Mouse (Mus musculus): ENCODE measurements around the gene Ndc1.
"Not testable (repeated sequence)": the region's sequence is repeated elsewhere in the genome, so short reads cannot be mapped to it uniquely, and the experiment has no call there.

Ndc1 gene

DNA sequence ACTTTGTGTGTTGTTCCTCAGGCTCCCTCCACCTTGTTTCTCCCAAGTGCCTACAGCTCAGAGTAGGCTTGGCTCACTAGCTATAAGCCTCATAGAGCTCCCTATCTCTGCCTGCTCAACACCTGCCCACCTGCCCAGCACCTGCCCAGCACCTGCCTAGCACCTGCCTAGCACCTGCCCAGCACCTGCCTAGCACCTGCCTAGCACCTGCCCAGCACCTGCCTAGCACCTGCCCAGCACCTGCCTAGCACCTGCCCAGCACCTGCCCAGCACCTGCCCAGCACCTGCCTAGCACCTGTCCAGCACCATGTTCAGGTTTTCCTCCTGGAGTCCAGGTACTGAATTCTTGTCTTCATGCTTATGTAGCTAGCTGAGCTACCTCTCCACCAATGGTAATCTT lies 1.2 kb upstream of the Ndc1 start:
- DNase-seq: not testable (repeated sequence)

DNA sequence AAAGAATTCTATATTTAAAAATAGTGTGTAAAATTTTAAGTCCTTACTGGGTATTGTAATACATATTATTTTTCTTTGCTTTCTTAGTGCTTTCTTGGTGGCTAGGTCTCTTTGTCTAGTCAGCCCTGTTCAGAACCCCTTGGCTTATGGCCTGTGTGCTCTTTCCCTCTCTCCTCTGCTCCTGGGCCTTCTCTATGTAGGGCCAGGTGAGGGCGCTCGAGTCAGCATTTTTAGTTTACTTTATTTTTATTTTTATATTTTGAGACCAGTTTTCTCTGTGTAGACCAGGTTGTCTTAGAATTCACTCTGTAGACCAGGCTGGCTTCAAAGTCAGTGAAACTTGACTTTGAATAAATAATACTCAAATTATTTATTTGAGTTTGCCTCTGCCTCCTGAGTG lies 4.7 kb downstream of the Ndc1 start:
- no peak for DNase-seq

DNA sequence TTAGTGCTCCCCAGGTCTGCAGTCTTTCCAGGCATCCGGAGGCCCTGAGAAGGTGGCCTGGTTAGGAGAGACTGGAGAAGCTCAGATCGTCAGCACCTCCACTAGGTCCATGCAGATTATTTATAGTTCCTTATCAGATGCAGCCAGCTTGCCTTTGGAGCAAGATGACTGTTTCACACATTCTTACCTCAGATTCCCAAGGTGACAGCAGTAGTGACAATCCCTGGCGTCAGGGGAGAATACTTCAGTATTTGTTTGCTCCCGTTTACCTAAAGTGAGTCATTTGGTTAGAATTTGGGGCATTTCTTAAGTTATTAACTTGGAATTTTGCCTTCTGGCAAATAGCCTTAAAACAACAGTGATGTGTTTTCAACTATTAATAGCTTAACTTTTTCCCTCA lies 7.1 kb downstream of the Ndc1 start:
- DNase-seq: no peak

DNA sequence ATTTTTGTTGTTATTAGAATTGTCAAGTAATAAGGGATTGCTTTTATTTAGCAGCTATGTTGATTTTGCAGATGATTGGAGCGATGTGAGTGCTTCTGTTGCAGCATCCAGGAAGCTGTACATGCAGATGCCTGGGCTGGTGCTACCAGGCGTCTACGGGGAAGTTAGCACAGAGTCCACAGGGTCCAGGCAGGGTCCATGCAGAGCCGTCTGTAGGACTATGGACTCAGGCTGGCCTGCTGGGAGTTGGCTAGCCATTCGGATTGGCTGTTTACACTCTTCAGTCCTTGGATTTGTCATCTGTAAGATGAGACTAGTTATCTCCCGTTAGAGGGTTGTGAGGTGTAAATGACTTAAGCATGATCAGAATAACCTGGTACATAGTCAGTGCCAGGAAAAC lies 11.4 kb downstream of the Ndc1 start:
- no peak for DNase-seq

DNA sequence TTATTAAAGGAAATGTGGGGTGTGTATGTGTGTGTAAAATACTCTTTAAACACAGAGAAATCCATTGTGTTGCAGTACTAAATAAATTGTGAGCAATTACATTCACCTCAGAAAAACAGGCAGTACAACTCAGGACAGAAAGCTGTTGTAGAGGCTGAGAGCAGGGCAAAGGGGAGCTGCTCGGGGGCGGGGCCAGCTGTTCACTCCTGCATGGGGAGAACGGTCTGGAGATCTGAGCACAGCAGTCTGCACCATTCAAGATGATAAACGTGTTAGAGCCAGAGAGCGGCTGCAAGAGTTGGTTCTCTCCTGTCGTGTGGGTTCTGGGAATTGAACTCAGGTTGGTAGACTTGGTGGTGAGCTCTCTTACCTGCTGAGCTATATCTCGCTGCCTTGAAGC lies 13.3 kb downstream of the Ndc1 start:
- no peak for DNase-seq

DNA sequence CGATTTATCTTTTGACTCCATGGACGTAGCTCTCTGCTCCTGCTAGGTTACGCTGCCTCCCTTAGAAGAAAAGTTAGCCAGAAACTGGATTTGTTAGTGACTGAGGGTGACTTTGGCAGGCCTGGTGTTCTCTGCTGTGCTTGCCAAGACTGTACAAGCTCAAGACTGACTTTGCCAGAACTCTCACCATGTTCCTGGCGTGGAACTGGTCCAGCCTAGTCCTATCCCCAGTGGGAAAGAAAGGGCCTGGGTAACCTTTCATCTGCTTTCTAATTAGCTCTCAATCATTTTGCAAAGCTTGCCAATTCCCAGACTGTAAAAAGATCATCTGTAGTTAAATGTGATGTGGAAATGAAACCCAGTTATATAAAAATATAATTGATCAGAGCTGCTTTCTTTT lies 19.5 kb downstream of the Ndc1 start:
- DNase-seq: peak; percentile 31

DNA sequence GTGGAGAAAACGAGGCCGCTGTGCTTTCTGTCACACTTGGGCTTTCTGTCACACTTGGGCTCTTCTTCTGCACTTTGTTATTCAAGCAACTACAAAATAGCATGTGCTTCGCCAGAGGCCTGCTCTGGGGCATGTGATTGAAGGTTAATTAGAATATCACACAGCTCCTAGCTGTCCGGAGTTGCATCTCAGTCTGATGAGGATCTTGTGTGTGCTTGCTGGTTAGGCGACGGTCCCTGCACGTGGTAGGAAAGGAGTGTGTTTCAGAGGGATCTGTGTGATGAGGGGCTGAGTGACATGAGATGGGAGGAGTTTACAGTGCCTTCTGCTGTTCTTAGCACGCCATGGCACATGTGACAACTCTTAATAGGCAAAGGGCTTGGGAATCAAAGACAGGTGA lies 19.9 kb downstream of the Ndc1 start:
- DNase-seq: no peak

DNA sequence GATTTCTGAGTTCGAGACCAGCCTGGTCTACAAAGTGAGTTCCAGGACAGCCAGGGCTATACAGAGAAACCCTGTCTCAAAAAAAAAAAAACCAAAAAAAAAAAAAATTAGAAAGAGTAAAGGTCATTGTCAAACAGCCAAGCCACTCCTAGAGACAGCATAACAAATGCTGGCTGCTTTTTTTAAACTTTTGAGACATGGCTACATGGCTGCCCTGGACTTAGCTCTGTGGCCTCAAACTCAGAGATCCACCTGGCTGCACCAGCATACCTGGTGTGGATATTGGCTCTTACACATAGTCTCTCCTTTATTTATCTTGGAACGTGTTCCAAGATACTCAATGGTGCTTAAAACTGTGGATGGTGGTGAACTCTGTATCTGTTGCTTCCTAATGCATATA lies 20.7 kb downstream of the Ndc1 start:
- no peak for DNase-seq

DNA sequence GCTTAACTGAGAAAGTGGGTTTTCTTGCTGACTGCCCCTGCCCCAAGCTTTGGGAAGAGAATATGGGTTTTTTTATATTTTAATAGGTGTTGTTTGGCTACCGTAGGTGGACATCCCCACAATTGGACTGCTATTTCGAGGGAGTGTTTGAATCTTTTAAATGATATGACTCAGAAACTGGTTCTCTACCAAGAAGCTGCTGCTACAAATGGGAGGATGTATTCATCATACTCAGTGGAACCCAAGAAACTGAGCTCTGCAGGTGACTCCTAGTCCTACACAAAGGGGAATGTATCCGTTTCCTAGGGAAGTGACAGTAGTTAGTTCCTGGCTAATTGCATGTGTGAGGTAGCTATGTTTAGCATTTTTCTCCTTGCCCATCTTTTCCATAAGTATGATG lies 21.8 kb downstream of the Ndc1 start:
- no peak for DNase-seq

DNA sequence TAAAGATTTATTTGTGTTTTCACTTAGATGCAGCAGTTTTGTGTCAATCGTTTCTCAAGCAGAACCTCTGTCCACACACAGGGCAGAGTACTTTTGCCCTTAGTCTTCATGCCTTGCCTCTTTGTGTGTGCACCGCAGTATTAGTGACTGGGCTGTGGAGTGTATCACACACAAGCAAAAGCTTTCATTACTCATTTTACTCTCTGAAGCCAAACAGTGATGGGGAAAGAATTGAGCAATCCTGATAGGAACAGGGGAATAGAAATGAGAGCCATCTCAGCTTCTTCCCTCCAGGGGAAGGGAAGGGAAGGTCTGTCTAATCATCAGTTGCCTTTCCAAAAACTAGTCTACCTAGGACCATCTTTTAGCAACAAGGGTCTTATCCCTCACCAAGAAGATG lies 26.2 kb downstream of the Ndc1 start:
- DNase-seq: no peak

DNA sequence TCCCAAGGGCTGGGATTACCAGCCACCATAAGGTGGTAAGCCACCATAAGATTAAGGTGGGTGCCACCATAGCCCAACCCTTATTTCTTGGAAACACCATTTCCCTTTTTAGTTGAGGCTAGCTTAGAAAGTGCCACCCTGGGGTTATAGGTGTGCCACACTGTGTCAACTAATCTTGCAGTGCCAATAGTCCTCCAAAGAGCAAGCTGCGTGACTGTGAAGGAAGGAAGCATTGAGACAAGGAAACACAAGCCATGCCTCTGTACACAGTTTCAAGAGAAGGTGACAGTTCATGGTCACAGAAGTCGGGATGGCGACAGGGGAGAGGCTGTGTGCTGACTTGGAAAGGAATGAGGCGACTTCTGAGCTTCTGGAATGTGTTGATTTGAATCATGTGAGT lies 52.6 kb downstream of the Ndc1 start:
- no peak for DNase-seq

DNA sequence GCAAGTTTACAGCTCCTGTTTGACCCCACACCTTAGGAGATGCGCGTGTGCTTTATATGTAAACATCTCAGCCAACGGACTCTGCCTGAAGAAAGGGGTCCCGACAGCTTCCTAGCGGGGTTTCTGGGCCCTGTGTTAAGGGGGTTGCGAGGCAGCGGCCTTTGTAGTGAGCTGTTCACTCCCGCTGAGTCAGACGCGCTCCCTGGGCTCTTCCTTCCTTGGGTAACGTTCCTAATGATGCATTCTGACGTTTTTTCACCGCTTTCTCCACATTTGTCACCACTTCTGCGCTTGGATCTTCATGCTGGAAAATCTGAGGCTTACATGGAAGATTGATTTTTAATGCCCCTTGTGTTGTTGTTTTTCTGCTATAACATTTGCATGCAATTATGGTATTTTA lies 54.1 kb downstream of the Ndc1 start:
- no peak for DNase-seq

DNA sequence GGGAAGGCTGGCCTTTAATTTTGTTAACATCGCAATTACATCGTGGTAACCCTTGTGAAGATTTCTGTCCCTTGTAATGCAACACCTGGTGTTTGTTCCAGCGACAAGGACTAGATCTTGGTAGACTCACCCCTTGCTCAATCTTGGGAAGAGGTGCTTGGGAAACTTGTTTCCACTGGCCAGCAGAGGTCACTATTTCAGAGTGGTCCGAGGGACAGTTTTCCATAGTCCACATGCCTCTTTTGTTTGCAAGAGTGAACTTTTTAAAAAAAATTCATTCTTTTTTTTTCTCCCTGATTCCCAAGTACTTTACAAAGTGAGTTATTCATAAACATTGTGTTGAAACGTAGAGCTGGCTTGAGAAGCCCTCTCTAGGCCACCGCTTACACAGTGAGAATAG lies 54.6 kb downstream of the Ndc1 start:
- peak; percentile 57 for DNase-seq

DNA sequence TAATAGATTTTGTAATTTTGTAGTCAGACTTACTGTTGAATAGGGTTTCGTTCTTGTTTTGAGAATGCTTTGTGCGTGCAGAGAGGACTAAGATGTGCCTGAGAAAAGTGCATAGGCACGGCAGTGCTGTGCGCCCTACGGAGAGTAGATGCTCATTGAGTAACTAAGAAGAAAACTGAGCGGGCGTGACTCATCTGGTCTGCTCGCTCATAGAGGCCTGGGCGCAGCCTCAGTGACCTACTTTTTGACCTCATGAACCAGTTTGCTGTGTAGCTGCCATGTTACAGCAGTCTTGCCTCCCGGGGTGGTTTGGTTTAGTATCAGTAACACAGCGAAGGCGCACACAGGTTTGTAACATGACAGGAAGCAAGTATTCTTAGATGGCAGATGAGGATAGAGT lies 58.0 kb downstream of the Ndc1 start:
- no peak for DNase-seq

DNA sequence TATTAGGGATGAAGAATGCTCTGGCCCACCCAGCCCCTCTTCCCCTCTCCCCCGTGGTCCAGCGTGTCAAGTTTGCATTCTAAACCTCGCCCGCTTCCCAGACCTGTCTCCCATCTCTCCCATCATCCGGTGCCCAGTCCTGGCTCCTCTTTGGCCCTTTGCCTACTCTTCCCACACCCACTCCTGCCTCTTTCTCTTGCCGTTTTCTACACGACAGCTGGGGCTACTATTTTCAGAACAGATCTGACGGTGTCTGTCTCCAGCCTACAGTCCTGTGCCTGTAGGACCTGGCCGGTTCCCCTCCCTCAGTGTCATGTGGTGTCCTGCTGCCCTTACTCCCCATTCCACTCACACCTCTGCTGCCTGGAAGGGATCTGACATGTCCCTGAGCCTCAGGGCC lies 59.0 kb downstream of the Ndc1 start:
- no peak for DNase-seq

DNA sequence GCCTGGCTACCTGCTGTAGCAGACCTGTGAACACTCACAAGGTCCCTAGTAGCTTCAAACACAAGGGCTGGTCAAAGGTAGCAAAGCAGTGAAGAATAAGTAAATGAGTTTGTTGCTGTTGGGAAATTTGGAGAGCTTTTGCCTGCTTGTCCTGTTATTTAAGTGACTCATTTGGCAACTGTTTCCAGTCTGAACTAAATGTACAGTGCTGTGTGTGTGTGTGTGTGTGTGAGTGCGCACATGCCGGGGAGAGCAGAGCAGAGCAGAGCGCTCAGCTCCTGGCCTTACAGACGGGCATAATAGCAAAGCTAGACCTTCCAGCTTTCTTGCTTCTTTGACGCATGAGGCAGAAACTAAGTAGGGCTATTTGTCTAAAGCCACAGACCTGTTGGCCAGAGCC lies 65.1 kb downstream of the Ndc1 start:
- peak; percentile 33 for DNase-seq

DNA sequence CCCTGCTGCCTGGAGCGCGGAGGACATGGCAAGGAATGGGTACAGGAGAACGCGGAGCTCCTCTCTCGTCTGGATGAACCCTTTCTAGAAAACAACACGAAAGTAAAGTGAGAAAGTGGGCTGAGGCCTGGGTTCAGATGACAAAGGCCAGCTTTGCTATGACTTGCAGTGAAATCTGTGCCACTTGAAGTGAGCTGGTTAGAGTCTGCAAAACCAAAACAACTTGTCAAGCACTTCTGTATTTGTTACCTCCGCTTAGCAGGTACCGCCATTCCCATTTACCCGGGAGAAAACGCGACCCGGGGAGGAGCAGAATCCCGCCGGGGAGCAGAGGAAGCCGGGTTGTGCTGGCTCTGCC lies 66.4 kb downstream of the Ndc1 start:
- DNase-seq: no peak

DNA sequence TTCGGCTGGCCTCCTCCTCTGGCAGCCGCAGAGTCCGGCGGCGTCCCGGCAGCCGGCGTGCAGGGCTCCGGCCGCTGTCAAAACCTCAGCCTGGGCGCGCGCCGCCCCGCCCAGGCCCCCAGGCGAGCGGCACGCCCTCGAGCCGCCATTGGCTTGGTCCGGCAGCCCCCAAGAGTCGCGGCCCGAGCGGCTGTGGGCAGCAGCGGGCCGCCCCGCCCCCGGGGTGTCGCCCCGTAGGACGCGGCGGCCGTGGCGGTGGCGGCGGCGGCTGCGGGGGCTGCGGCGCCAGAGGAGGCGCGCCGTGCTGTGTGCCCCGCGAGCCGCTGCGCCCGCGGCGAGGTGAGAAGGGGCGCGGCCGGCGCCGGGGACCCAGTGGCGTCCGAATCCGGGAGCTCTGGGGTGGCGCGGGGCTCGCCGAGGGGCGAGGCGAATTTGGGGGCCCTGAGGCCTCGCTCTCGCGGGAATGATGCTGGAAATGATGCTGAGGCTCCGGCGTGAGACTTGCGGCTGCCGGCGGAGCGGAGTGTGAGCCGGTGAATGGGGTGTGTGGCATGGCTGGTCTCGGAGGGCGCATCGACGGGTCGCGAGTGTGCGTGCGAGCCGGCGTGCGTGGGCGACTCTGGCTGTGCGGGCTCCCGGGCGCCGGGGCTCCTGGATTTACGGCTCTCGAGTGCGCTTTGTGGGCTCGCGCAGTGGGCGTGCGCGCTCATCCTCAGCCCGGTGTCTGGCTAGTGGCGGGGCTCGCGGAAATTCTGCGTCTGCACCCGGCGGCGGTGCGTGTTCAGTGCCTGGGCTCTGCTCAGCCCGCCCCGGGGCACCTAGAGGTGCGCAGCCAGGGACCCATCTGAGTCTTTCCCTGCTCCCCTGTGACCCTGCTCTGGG lies 67.0 kb downstream of the Ndc1 start, which contains the start of gene Glis1:
Gene Glis1 (plus strand): TSS at position 236 of the 882 bp plus-strand sequence.
- peak; percentile 70 for DNase-seq

DNA sequence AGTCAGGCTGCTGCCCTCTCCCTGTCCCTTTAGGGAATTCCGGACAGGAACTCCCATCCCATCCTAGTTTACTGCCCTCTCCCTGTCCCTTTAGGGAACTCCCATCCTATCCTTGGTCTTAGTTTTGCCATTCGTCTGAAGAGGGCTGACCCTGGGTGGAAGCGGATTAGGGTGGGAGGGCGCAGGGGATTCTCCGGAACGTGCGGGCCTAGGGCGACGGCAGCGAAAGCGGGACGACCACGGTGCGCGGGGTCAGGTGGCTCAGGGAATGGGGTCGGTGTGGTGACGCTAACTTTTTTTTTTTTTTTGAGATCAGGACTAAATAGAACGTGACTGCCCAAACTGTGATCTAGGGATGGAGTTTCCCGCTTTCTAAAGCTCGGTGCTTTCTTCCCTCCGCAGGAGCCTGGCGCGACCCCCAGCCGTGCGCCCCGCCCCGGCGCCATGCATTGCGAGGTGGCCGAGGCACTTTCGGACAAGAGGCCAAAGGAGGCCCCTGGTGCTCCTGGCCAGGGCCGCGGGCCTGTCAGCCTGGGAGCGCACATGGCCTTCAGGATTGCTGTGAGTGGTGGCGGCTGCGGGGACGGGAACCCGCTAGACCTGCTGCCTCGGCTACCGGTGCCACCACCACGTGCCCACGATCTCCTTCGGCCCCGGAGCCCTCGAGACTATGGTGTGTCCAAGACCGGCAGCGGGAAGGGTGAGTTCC lies 67.8 kb downstream of the Ndc1 start:
- DNase-seq: no peak

DNA sequence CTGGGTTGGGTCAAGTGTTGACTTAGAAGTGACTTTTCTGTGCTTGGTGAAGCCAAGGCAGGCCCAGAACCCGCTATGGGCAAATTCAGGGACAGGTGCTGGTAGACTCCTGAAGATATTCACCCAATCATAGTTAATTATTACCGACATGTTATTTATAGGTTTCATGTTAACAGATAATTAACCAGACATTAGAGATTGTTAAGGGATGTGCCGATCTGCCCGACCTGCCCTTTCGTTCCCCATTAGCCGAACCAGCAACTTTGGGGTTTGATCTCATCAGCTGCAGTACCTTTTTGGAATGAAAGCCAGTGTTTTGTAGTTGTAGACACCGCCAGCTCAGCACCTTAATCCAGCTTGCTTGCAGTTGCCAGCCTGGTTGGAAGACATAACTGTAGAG lies 68.9 kb downstream of the Ndc1 start:
- DNase-seq: no peak

DNA sequence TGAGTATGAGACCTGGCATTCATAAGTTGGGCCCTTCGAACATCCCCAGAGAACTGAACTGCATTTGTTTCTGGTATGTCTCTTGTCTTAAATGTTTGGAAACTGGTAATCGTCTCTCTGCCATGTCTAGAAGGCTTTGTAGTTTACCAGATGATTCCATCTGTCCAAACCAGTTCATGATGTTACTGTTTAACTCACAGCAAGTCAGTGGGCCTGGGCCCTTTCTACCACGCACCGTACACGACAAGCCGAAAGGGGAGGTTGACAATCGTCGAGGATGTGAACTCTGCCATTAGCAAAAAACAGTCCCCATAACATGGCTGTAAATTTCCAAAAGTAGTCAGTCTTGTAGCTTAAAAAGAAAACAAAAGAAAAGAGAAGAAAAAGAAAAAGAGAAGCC lies 71.2 kb downstream of the Ndc1 start:
- no peak for DNase-seq

DNA sequence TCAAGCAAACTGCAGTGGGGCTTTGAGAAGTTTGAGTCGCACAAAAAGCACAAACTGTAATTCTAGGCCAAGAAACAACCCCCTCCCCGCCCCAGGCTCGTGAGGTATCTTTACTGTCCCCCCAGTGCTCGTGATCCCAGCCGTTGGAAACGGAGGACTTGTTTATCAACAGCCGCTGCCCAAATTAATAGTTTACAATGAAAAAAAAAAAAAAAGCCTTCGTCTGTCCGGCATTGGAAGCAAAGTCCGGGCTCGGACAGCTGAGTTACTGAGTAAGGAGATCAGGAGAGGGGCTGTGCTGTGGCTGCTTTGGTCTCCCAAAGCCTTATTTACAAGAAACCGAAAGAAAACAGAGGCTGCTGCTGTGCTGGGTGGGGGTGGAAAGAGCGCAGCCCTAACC lies 72.7 kb downstream of the Ndc1 start:
- DNase-seq: no peak

DNA sequence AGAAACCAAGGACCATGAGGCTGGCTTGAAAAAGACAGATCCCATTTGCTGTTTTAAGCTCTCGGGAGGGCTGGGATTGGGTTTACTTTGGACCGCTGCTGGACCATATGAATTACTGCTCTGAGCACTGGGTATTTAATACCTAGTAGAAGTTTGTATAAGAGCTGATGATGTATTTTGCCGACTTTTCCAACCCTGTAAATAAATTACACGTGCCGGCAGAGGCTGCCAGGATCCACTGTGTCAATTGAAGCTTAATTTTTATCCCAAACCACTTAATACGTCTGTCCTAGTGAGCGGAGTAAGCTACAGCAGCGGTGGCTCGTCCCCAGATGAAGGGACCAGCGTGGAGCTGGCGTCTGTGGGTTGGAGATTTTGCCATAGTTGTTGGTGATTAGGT lies 74.7 kb downstream of the Ndc1 start:
- no peak for DNase-seq

DNA sequence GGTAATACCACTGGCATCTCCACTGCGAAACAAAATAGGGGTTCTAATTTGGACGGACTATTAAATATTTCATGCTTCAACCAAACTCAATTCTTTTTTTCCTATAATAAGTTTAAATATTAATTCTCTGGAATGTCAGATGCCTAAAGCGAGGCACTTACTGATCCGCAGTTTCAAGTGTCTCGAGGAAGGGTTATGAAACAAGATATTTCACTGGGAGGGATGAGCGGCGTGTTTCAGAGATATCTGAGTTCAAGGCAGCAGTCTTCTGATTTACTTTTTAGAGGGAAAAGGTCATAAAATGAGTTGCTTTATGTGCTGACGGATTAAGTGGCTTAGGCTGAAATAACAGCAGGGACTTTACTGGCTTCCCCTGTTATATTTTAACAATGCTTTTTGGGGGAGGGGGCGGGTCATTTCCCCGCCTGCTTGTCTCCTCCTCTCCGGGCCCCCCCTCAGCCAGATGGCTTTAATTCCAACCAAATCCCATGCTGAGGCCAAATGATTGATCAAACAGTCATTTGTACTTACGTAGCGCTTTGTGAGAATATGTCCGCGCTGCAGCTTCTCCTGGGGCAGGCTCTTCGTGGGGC lies 75.4 kb downstream of the Ndc1 start:
- no peak for DNase-seq

Data from lung, postnatal 14 days (tissue).